Mouse (Mus musculus) midbrain, embryonic 10.5 days (tissue): ENCODE results near the gene Gm37240. TPM values are rescaled to one million over a fixed set of nuclear protein-coding genes. Genes with fewer than 3 reads are reported as not detected.

Source experiments
- DNase-seq: peaks from one replicate; pipeline ENCODE4 v3.0.0-alpha.2; 2017; ENCODE audit warnings: low spot score
- H3K27ac ChIP-seq: fragments of 300-500 bp; sonication (generic); replicated peaks from 2 replicates; pipeline ENCODE4 v1.5.1; 2016; ENCODE audit warnings: mild to moderate bottlenecking
- H3K27me3 ChIP-seq: fragments of 300-500 bp; sonication (generic); 2 replicates; pipeline ENCODE4 v1.6.1; 2016; ENCODE audit warnings: low read depth, mild to moderate bottlenecking; ENCODE audit not compliant: poor library complexity, severe bottlenecking
- H3K36me3 ChIP-seq: fragments of 300-500 bp; sonication (generic); 2 replicates; pipeline ENCODE4 v1.6.1; 2016; ENCODE audit warnings: mild to moderate bottlenecking, moderate library complexity
- H3K4me1 ChIP-seq: fragments of 300-500 bp; sonication (generic); 2 replicates; pipeline ENCODE4 v1.6.1; 2016
- H3K4me3 ChIP-seq: fragments of 300-500 bp; sonication (generic); 2 replicates; pipeline ENCODE4 v1.5.1; 2016; ENCODE audit warnings: mild to moderate bottlenecking, moderate library complexity
- H3K9me3 ChIP-seq: fragments of 300-500 bp; sonication (generic); replicated peaks from 2 replicates; pipeline ENCODE4 v1.6.1; 2016; ENCODE audit warnings: mild to moderate bottlenecking
- WGBS: fragments of 180-500 bp; shearing (Covaris S2); methylation state at CpG from one replicate; pipeline ENCODE4 v1.1.7; 2016; 5-methylcytosine and 5-hydroxymethylcytosine counted together
- polyA plus RNA-seq: library from polyadenylated mRNA; unstranded; fragments of >200 nt; fragmentation: Nextera tagmentation; extraction: Ambion mirVana; gene quantifications from 2 replicates; pipeline ENCODE4 v1.2.1, GENCODE M21; 2016

Gene Gm37240
- polyA plus RNA-seq, 1 experiment from 2014 or later, result 0.44 TPM

DNA sequence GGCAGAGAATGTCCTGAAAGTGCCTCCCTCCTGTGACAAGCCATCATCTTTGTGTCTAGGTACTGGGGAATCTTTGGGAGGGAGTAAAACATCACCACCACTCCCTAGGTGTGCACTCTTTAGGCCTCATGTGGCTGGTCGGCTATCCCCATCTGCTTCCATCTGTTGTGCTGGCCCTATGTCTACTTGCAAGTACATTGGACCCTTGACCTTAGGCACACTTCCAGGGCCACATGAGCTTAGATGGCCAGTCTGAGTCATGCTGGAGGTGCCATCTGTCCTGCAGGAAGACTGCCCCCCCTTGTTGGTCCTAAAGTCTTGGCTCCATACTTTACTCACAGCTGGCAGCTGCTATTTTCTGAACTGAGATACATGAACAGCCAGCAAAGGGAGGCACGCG is 493.9 kb downstream of the Gm37240 start:
- no peak overlapping the region for H3K4me3 ChIP-seq
- no peaks in the 10 kb centered on the region for H3K27me3 ChIP-seq
- H3K9me3 ChIP-seq, result peaks cover 15% of the 10 kb centered on the region; the same call in 1 of the 2 replicates
- H3K27ac ChIP-seq, result no peak overlapping the region
- DNase-seq, result no peak
- no peaks in the 10 kb centered on the region for H3K4me1 ChIP-seq
- 96% methylated on average over 3 of the region's 3 CpGs for WGBS
- no peaks in the 10 kb centered on the region for H3K36me3 ChIP-seq

DNA sequence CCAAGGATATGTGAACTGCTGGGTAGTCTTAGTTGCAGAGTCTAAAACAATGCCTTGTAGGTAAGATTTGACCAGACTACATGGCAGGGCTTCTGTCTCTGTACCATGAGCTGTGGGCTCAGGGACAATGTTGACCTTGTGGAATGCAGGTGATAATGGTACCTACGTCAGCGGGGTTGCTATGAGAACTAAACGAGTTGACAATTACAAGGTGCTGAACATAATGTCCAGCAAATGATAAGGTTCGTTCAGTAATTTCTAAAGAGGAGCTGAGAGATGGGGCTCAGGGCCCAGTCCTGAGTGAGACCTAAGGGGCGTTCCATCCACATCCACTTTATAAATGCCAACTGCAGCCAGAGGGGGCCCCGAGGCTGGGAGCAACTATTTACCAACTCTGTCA is 495.6 kb downstream of the Gm37240 start:
- H3K27ac ChIP-seq, result no peak overlapping the region
- H3K4me1 ChIP-seq, result no peaks in the 10 kb centered on the region
- no peaks in the 10 kb centered on the region for H3K27me3 ChIP-seq
- no peaks in the 10 kb centered on the region for H3K36me3 ChIP-seq
- WGBS, result 95% methylated on average over 6 of the region's 6 CpGs
- H3K4me3 ChIP-seq, result no peak overlapping the region
- H3K9me3 ChIP-seq, result peaks cover 13% of the 10 kb centered on the region; the same call in 1 of the 2 replicates
- DNase-seq, result no peak

DNA sequence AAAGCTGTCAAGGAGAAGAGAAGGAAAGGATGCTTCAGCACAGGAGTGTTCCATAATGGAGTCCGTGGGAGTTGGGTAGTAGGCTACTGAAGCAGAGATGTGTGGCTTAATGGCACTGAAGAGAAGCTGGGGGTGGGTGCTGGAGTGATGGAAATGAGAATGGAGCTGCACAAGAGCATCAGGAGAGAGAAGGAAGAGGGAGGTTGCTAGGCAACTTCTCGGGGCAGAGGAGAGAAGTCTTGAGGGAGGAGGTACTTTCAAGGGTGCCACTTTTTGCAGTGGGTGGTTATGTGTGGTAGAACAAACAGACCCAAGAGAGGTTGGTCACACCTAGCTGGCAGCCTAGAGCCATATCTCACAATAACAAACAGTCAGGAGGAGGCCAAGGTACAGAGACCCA is 496.2 kb downstream of the Gm37240 start:
- Histone ChIP-seq H3K4me3 (no peak overlapping the region), H3K36me3 (no peaks in the 10 kb centered on the region), H3K9me3 (peaks cover 6% of the 10 kb centered on the region; the same call in 1 of the 2 replicates), H3K27ac (no peak overlapping the region), H3K27me3 (no peaks in the 10 kb centered on the region), H3K4me1 (no peaks in the 10 kb centered on the region)
- DNase-seq, result no peak
- WGBS, result 78% methylated on average over 2 of the region's 2 CpGs

DNA sequence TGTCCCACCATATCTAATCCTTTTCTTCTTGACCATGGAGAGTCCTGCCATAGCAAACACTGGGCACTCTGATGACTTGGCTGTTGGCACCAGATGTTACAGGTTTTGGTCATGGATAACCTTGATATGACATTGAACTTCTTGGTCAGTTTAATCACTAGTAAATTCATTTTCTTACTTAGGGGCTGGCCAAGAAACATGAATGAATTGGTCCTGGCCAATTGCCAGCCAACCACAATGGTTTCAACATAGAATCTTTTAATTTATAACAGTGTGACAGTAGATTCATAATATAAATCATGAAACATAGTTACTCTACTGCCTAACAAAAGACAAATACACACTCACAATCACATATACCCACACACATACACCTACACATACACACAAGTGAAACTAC is 501.9 kb downstream of the Gm37240 start:
- H3K27ac ChIP-seq, result no peak overlapping the region
- H3K4me3 ChIP-seq, result no peak overlapping the region
- no peaks in the 10 kb centered on the region for H3K27me3 ChIP-seq
- no peaks in the 10 kb centered on the region for H3K9me3 ChIP-seq
- no peaks in the 10 kb centered on the region for H3K4me1 ChIP-seq
- no peaks in the 10 kb centered on the region for H3K36me3 ChIP-seq
- DNase-seq, result no peak

DNA sequence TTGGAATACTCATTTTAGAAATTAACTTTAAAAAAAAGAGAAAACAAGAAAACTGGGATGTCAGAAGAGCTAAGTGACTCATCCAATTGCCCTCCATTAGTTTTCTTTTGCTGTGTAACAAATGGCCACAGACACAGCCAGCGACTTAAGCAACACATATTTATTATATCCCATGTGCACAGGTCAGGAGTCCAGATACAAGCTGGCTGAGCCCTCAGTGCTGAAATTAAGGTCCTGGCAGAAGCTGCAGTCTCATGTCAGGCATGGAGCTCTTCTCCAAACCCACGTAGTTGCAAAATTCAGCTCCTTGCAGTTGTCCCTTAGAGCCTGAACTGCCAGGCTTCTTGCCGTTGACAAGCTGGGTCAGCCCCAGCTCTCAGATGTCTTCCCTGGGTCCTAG is 504.0 kb downstream of the Gm37240 start:
- H3K4me1 ChIP-seq, result 0 out of 2 replicates have a peak, but pooled peaks cover 2% of the 10 kb centered on the region
- H3K9me3 ChIP-seq, result no peaks in the 10 kb centered on the region
- no peak overlapping the region for H3K27ac ChIP-seq
- 89% methylated on average over 3 of the region's 3 CpGs for WGBS
- no peaks in the 10 kb centered on the region for H3K36me3 ChIP-seq
- H3K4me3 ChIP-seq, result no peak overlapping the region
- no peak for DNase-seq
- no peaks in the 10 kb centered on the region for H3K27me3 ChIP-seq

DNA sequence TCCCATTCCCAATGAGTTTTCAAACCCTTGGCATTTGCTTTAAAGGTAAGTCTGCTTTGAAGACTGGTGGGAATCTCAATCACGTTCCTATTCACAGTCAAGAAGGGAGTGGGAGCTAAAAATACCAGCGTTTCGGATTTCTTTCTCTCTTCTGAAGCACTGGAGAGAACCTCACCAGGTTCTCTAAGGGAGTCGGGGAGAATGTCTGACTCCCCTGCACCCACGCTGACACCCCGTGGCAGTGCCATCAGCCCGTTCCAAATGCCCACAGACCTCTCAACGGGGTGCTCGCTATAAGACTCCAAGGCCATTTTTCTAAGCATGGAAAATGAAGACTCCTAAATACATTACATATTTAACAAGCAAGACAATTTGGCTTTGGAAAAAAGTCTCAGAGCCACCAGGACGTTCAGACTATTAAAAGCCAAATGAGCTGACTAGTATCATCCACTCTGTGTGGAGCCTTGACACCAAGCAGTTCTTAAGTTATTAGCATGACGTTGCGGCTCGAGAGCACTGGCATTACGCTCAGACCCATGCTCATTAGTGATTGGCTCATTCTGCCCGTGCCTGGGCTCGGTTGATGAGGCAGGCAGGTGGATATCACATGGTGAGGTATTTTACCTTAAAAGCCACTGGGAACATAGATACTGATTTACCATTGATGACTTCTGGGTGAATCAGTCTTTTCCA is 508.5 kb downstream of the Gm37240 start:
- Histone ChIP-seq H3K27me3 (no peaks in the 10 kb centered on the region), H3K4me1 (0 out of 2 replicates have a peak, but pooled peaks cover 3% of the 10 kb centered on the region), H3K27ac (no peak overlapping the region), H3K9me3 (no peaks in the 10 kb centered on the region), H3K4me3 (no peak overlapping the region), H3K36me3 (no peaks in the 10 kb centered on the region)
- no peak for DNase-seq
- 78% methylated on average over 16 of the region's 16 CpGs for WGBS

- H3K27me3 ChIP-seq, result no peaks in the 10 kb centered on the region
- H3K4me1 ChIP-seq, result 0 out of 2 replicates have a peak, but pooled peaks cover 4% of the 10 kb centered on the region
- 69% methylated on average over 13 of the region's 13 CpGs for WGBS
- DNase-seq, result no peak
- H3K4me3 ChIP-seq, result no peak overlapping the region
- H3K36me3 ChIP-seq, result no peaks in the 10 kb centered on the region
- no peaks in the 10 kb centered on the region for H3K9me3 ChIP-seq
- H3K27ac ChIP-seq, result no peak overlapping the region
Measured at GRCm38 (mm10) chr3:85377946-85378702, 509.2 kb downstream of the Gm37240 start.

- 0 out of 2 replicates have a peak, but pooled peaks cover 8% of the 10 kb centered on the region for H3K4me1 ChIP-seq
- DNase-seq, result no peak
- WGBS, result 82% methylated on average over 3 of the region's 3 CpGs
Measured at GRCm38 (mm10) chr3:85377505-85377904, 509.8 kb downstream of the Gm37240 start.

DNA sequence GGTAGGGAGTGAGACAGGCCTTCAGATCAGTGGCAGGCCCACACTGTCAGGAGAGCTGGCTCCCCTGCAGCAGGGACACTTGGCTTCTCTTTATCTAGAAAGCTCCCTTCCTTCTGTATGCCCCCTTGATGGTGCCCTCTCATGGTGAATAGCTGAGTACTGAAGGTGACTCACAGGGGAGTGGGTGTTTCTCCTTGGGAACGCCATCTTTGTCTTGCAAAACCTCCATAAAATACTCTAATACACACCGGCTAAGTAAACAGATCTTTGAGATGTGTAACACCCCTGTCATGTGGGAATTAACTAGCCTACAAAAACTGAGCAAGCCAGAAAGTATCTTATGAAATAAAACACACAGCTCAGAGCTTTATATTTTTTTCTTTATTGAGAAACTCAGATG is 510.8 kb downstream of the Gm37240 start:
- H3K27ac ChIP-seq, result no peak overlapping the region
- H3K9me3 ChIP-seq, result no peaks in the 10 kb centered on the region
- no peaks in the 10 kb centered on the region; the same call in 1 of the 2 replicates for H3K27me3 ChIP-seq
- DNase-seq, result no peak
- no peaks in the 10 kb centered on the region for H3K36me3 ChIP-seq
- 0 out of 2 replicates have a peak, but pooled peaks cover 8% of the 10 kb centered on the region for H3K4me1 ChIP-seq
- 94% methylated on average over 2 of the region's 2 CpGs for WGBS
- no peak overlapping the region for H3K4me3 ChIP-seq

More at GRCm38 (mm10) chr3:85377505-85377904, 509.8 kb downstream of the Gm37240 start:
- H3K27ac ChIP-seq, result no peak overlapping the region
- no peaks in the 10 kb centered on the region; the same call in 1 of the 2 replicates for H3K27me3 ChIP-seq
- H3K9me3 ChIP-seq, result no peaks in the 10 kb centered on the region
- H3K36me3 ChIP-seq, result no peaks in the 10 kb centered on the region
- no peak overlapping the region for H3K4me3 ChIP-seq

DNA sequence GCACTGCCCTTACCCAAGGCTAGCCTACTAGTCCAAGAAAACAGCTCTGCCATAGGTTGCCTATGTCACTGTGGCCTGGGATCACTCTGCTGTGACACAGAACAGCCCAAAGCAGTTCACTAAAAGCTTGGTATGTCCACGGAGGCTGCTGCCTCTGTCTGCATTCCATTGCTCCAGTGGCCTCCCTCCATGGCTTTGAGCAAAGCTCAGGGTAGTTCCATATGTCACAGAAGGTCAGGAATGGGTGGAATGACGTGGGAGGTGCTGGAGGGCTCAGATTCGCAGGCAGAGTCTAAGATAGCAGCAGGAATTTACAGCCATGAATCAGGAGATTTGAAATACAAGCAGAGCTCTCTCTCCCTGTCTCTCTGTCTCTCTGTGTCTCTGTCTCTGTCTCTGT is 514.3 kb downstream of the Gm37240 start:
- no peak for DNase-seq

GRCm38 (mm10) chr3:85369847-85370246 is 517.5 kb downstream of the Gm37240 start:
- no peaks in the 10 kb centered on the region; the same call in 1 of the 2 replicates for H3K27me3 ChIP-seq
- H3K9me3 ChIP-seq, result no peaks in the 10 kb centered on the region
- 89% methylated on average over 10 of the region's 10 CpGs for WGBS

More for the DNA sequence above, 514.3 kb downstream of the Gm37240 start:
- Histone ChIP-seq H3K36me3 (no peaks in the 10 kb centered on the region), H3K4me3 (no peak overlapping the region), H3K27me3 (no peaks in the 10 kb centered on the region; the same call in 1 of the 2 replicates), H3K9me3 (no peaks in the 10 kb centered on the region), H3K4me1 (peaks cover 19% of the 10 kb centered on the region), H3K27ac (no peak overlapping the region)
- WGBS, result 37% methylated on average over 3 of the region's 3 CpGs

GRCm38 (mm10) chr3:85369157-85369556 is 518.2 kb downstream of the Gm37240 start:
- 0 out of 2 replicates have a peak, but pooled peaks cover 1% of the 10 kb centered on the region for H3K9me3 ChIP-seq
- DNase-seq, result no peak
- no peaks in the 10 kb centered on the region; the same call in 1 of the 2 replicates for H3K27me3 ChIP-seq
- no peaks in the 10 kb centered on the region for H3K36me3 ChIP-seq
- no peak overlapping the region for H3K27ac ChIP-seq
- peaks cover 27% of the 10 kb centered on the region for H3K4me1 ChIP-seq
- WGBS, result 85% methylated on average over 5 of the region's 5 CpGs
- no peak overlapping the region for H3K4me3 ChIP-seq

More at GRCm38 (mm10) chr3:85369847-85370246, 517.5 kb downstream of the Gm37240 start:
- H3K27ac ChIP-seq, result no peak overlapping the region
- no peak for DNase-seq
- no peak overlapping the region for H3K4me3 ChIP-seq
- H3K4me1 ChIP-seq, result peaks cover 21% of the 10 kb centered on the region
- no peaks in the 10 kb centered on the region for H3K36me3 ChIP-seq
